Mouse (Mus musculus): ENCODE measurements around the gene Gm49380.
A peak's percentile ranks its signal among the peaks of the same experiment; 100 is the strongest.

Gene Gm49380

DNA sequence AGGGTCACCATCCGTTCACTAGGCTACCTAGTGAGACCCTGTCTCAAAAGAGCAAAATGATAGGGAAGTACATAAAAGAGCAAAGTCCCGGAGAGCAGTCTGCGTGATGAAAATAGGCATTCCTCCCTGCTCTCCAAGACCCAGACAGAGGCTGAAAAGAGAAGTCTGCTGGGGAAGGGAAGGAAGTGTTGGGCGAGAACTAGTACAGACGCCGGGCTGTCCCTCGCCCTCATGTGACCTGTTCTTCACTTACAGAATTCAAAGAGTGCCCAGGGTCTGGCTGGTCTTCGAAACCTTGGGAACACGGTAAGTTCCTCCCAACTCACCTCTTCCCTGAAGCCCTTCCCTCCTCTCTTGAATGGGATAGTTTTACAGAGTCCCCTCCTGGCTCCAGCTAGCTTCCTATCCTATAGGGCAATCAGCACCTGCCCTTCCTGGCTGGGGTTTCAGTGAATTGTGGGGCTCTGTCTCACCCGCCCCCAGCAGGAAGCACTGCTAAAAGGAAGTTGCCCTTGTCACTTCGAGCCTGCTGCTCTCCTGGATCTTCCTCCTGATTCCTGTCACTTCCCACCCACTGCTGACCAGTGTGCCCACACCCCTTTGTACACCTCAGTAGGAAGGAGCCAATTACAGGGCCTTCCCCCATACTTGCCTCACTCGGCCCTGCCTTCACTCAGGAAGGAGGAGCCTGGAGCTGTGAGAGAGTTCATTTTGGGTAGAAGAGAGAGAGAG, 24.3 kb downstream of the Gm49380 start:
- no peak for DNase-seq (ENCODE audit: low spot score)

DNA sequence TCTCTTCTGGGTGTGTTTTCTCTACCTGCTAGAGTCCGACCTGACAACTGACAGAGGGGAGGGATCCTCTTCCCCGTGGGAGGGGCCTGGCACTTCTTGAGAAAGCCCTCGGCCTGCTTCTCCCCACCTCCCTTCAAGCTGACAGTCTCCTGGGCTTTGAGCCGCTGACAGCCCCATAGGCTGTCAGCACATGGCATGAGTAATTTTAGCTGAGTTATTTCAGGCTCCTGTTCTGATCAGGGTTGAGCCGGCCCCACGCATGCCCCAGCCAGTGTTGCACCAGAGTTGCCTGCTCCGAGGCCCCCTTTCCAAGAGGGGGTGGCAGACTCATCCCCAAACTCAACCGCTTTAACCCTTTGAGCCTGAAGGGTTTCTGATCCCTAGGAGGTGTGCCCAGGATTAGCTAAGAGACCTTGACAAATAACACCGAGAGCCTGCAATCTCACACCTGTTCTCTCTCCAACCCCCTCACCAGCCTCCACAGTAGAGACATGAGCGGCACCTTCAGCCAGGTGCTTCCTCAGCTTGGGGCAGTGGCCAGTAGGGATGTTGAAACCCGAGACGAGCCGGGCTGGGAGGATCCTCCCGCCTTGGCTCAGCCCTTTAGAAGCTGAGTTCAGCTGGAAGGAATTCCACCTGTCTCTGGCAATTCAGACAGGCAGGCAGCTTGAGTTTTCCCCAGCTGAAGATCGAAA, 25.4 kb downstream of the Gm49380 start:
- DNase-seq (ENCODE audit: low spot score) = no peak

DNA sequence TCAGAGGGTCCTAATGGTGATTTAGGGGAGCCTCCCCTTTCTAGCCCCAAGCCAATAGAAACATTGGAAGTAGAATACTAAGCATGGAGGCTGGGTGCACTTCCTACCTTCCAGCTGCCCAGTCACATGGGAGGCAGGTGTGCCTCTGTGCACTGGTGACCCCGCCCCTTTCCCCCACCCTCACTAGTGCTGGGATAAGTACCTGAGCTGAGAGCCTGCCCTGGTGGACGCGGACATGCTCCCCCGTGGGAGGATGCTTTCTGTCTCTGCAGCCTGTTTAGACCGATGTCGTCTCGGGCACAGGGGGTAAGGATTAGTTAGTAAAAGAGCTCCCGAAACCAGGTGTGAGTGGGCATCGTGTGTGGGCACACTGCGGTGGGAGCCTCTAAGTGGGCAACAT, 26.3 kb downstream of the Gm49380 start:
- DNase-seq (ENCODE audit: low spot score) = no peak

GRCm38 (mm10) chr9:44085741-44086665, 27.3 kb downstream of the Gm49380 start:
- no peak for DNase-seq (ENCODE audit: low spot score)

GRCm38 (mm10) chr9:44085276-44085675, 28.0 kb downstream of the Gm49380 start:
- DNase-seq (ENCODE audit: low spot score) = no peak

DNA sequence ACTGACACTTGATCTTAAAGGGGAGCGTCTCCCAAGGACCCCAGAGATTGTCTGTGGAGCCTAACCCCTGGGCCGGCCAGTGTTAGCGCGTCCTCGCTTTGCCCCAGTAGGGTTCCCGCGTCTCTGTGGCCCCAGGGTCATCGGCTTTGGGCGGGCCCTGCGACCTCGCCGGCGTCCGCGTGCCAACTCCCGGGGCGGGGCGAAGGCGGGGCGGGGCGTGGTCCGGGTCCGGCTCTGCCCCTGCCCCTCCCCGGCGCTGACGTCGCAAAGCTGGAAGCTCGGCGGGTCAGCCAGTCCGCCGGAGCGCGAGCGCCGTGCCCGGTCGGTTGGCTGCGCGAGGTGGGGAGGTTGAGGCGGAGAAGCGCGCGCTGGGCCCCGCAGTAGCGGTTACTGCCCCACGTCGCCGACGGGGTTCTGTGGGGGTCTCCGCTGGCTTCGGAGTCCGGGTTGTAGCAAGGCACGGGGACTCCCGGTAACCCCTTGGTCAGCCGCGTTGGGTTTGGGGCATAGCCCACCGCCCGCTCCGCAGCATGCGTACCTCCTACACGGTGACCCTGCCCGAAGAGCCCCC, 28.6 kb downstream of the Gm49380 start:
- peak; percentile 96 for DNase-seq (ENCODE audit: low spot score)

GRCm38 (mm10) chr9:44084236-44084635, 29.1 kb downstream of the Gm49380 start:
- no peak for DNase-seq (ENCODE audit: low spot score)

DNA sequence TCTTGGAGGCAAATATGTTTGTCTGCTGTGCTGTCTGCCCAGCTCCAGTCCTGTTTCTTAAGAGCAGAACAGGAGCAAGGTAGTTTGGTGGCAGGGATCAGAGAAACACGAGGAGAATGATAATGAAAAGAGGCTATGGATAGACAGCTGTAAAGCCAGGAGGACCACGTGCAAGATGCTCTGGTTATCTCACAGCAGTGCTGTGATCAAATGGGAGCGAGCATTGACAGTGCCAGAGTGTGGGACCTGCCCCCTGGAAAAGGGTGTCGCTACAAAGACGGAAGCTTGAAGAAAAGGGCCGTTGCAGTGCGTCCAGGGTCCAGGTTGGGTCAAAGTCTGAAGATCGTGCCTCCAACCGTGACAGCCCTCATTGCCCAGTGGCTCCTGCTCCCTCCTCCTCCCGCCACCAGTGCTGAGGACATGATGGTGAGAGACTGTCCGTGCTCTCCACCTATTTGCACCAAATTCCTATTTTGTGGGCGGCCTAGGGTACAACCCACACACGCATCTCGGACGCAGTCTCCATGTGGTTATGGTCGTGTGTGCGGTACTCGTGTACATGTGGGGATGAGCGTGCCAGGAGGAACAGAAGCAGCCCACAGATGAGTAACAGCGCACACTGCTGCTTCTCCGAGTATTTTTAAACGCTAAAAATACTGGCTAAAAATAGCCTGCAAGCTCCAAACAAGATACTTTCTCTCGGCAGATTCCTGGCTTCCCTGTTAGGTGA, 29.7 kb downstream of the Gm49380 start:
- DNase-seq (ENCODE audit: low spot score) = no peak

DNA sequence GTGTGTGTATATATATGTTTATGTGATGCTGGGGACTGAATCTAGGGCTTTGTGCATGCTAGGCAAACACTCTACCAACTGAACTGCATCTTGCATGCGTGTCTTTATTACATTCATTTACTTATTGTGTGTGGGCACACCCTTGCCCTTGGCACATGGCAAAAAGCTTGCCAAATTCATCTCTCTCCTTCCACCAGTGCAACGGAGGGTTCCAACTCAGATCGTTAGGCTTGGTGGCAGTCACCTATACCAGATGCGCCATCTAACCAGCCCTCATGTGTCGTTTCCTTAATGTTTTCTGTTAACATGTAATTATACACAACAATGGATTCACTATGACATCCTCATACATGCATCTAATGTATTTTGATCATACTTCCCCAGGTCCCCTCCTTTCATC, 31.0 kb downstream of the Gm49380 start:
- no peak for DNase-seq (ENCODE audit: low spot score)

- DNase-seq (ENCODE audit: low spot score) = no peak
Measured at GRCm38 (mm10) chr9:44081581-44081980, 31.7 kb downstream of the Gm49380 start.

- DNase-seq (ENCODE audit: low spot score) = no peak
Measured at GRCm38 (mm10) chr9:44080953-44081352, 32.3 kb downstream of the Gm49380 start.

DNA sequence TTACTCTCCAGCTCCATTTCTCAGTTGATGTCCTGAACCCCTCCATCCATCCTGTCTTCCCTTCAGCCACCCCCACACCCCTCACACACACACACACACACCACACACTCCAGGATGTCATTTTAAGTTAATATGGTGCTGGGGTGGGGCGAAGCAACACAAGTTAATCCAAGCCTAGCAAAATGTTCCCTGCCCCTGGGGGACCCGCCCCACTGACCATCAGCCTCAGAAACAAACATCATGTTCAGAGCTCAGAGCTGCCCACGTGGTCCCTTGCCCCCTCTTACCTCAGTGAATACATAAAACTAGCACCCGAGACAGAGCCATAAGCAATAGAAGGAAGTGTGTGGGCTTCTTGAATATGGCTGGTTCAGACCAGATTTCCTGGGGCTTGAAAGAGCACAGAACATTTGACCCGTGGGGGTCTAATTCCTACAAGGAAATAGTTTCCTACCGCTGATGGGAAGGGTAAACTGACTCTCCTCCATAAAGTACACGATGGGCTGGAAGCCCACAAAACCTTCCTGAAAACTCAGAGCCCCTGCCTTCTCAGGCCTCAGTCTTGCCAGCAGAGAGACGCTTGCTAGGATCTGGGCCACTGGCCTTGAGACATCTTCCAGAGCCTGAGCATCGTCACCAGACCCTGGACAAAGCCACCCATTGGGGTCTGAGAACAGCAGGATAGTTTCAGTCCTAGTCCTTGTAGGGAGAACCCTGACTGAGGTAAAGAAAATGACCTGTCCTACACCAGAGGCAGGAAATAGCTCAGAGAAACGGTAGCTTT, 33.1 kb downstream of the Gm49380 start:
- DNase-seq (ENCODE audit: low spot score) = no peak

- DNase-seq (ENCODE audit: low spot score) = peak; percentile 69
Measured at GRCm38 (mm10) chr9:44078955-44079756, 34.1 kb downstream of the Gm49380 start.

- DNase-seq (ENCODE audit: low spot score) = no peak
Measured at GRCm38 (mm10) chr9:44078136-44078797, 35.0 kb downstream of the Gm49380 start.

- DNase-seq (ENCODE audit: low spot score) = no peak
Measured at GRCm38 (mm10) chr9:44077266-44077910, 35.9 kb downstream of the Gm49380 start.

GRCm38 (mm10) chr9:44076764-44077120, 36.6 kb downstream of the Gm49380 start:
- DNase-seq (ENCODE audit: low spot score) = peak; percentile 62

DNA sequence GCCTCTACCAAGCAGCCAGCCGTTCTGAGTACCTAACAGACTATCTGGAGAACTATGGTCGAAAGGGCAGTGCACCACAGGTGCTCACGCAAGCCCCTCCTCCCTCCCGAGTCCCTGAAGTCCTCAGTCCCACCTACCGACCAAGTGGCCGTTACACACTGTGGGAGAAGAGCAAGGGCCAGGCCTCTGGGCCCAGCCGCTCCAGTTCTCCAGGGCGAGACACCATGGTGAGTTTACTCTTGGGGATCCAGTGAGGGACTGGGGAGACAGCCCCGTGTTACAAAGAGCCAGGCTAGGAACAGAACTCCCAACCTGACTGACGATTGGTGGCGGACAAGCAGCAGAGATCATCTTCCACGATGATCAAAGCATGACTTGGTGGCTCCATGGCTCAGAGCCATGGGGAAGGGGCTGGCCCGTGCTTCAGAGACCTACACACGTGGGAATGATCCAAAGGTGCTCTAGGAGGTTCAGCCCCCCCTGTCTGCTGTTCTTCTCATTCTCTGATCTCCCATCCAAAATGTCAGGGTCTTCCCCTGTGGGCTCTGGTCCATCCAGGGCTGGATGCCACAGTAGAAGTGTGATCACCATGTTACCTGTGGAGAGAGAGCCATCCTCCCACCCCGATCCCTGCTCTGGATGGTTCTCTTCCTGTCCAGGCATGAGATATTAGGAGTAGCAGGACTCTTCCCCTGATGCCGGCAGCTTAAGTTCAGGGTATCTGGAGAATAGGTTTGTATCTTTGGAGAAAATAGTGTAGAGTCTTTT, 37.1 kb downstream of the Gm49380 start:
- DNase-seq (ENCODE audit: low spot score) = no peak
